8 mouse cellular contexts compared by ENCODE assay signal in genomic region chr19:7422656-7423027, GRCm38 (mm10). TPM values are rescaled to one million over a fixed set of nuclear protein-coding genes. Genes with fewer than 3 reads are reported as not detected.
DNase-seq lines count a peak whose midpoint lies in the region; ATAC-seq lines count a peak whose summit lies in the region.

No protein-coding gene starts in this region.

- 0 out of 2 replicates have a peak overlapping the region, but pooled peaks have one; percentile 11 for H3K4me3 ChIP-seq in liver, embryonic 11.5 days (ENCODE audit: low read depth, low read length)

- peaks cover 47% of the 10 kb centered on the region for H3K4me1 ChIP-seq in liver, embryonic 11.5 days (replicated peaks; ENCODE audit: control insufficient read depth, insufficient read depth, low read length)

- no peak for DNase-seq in cerebellum, postnatal 4 days (ENCODE audit: low spot score in 2 of 2)
- peak; percentile 13 to 25 for DNase-seq in right cerebral cortex, postnatal 36 days (ENCODE audit: low spot score in 2 of 2)
- no peak for DNase-seq in right cerebral cortex, adult 18-20 months
- DNase-seq in liver, embryonic 11.5 days (ENCODE audit: low spot score), result peak; percentile 44
- peak; percentile 62 for DNase-seq in testis, postnatal 10 days (ENCODE audit: low spot score)
- DNase-seq in spleen, adult 12 weeks (ENCODE audit: low spot score), result no peak
- no peak for DNase-seq in layer of hippocampus, adult 11-12 months (ENCODE audit: low spot score)

- peak overlapping the region; percentile 49 for H3K4me2 ChIP-seq in liver, embryonic 11.5 days

- 0 out of 2 replicates have a peak, but pooled peaks have one; percentile 4 for ATAC-seq in cerebellum, adult (ENCODE audit: insufficient number of reproducible peaks, low FRiP score, low TSS enrichment)
- ATAC-seq in liver, embryonic 11.5 days (replicated peaks; ENCODE audit: low FRiP score), result no peak

- H3K27ac ChIP-seq in liver, embryonic 11.5 days (ENCODE audit: low read depth, low read length), result no peak overlapping the region

- WGBS in liver, embryonic 11.5 days, result 42% methylated on average over 35 of the region's 35 CpGs

- H3K9ac ChIP-seq in liver, embryonic 11.5 days (ENCODE audit: low read depth, low read length), result no peak overlapping the region; the same call in 1 of the 2 replicates

- H3K27me3 ChIP-seq in liver, embryonic 11.5 days (replicated peaks; ENCODE audit: control insufficient read depth, insufficient read depth, low read length), result no peaks in the 10 kb centered on the region; the same call in 1 of the 2 replicates

- peaks cover 40% of the 10 kb centered on the region for H3K36me3 ChIP-seq in liver, embryonic 11.5 days (ENCODE audit: control insufficient read depth, insufficient read depth, low read length)

- H3K9me3 ChIP-seq in liver, embryonic 11.5 days (ENCODE audit: control insufficient read depth, low read length), result no peaks in the 10 kb centered on the region

RNA-seq across cellular contexts. Expression of gene 2700081O15Rik, which starts 5.2 kb away (rescaled TPM):
- polyA plus RNA-seq in liver, embryonic 11.5 days (2014; fragmentation: Nextera tagmentation; extraction: Ambion mirVana), result 3.5 and 4.8 TPM in 2 replicates

RNA-seq across cellular contexts. Expression of gene Spindoc, which starts 39.8 kb away (rescaled TPM):
- 16.2 and 16.7 TPM in 2 replicates for polyA plus RNA-seq in liver, embryonic 11.5 days (2014; fragmentation: Nextera tagmentation; extraction: Ambion mirVana)

Comparison
In these comparisons a context has a peak if more than half of its experiments do, and no peak if none do; other contexts are left out.
1. DNase-seq: peak in right cerebral cortex, postnatal 36 days (2 of 2), liver, embryonic 11.5 days (single experiment) and testis, postnatal 10 days (single experiment); none in cerebellum, postnatal 4 days (0 of 2), right cerebral cortex, adult 18-20 months (single experiment), spleen, adult 12 weeks (single experiment) and layer of hippocampus, adult 11-12 months (single experiment).